Mouse (Mus musculus) kidney, embryonic 16.5 days (tissue): ENCODE measurements around the gene D930048N14Rik. TPM values are rescaled to one million over a fixed set of nuclear protein-coding genes. Genes with fewer than 3 reads are reported as not detected.

ENCODE experiments used
- ATAC-seq: fragments of 200-750 bp; cut with Nextera tagmentation; 2 replicates; pipeline ENCODE4 v1.8.0; 2017; ENCODE audit warnings: moderate TSS enrichment; ENCODE audit not compliant: low FRiP score, low TSS enrichment
- H3K27ac ChIP-seq: fragments of 300-500 bp; sonication (generic); 2 replicates; pipeline ENCODE4 v1.5.1; 2014; ENCODE audit warnings: low read length
- H3K27me3 ChIP-seq: fragments of 300-500 bp; sonication (generic); 2 replicates; pipeline ENCODE4 v1.6.1; 2014; ENCODE audit warnings: low read length, control low read depth, mixed read lengths; ENCODE audit not compliant: insufficient read depth
- H3K36me3 ChIP-seq: fragments of 300-500 bp; sonication (generic); 2 replicates; pipeline ENCODE4 v1.6.1; 2014; ENCODE audit warnings: low read length, control low read depth, mixed read lengths; ENCODE audit not compliant: insufficient read depth
- H3K4me1 ChIP-seq: fragments of 300-500 bp; sonication (generic); 2 replicates; pipeline ENCODE4 v1.6.1; 2014; ENCODE audit warnings: low read length, control low read depth, mixed read lengths; ENCODE audit not compliant: insufficient read depth
- H3K4me2 ChIP-seq: fragments of 300-500 bp; sonication (generic); replicated peaks from 2 replicates; pipeline ENCODE4 v1.6.1; 2014; ENCODE audit warnings: low read depth, low read length
- H3K4me3 ChIP-seq: fragments of 300-500 bp; sonication (generic); 2 replicates; pipeline ENCODE4 v1.5.1; 2014; ENCODE audit warnings: mild to moderate bottlenecking, low read length
- H3K9ac ChIP-seq: fragments of 300-500 bp; sonication (generic); replicated peaks from 2 replicates; pipeline ENCODE4 v1.6.1; 2014; ENCODE audit warnings: low read length
- H3K9me3 ChIP-seq: fragments of 300-500 bp; sonication (generic); 2 replicates; pipeline ENCODE4 v1.6.1; 2016; ENCODE audit warnings: low read length, control low read depth
- WGBS: fragments of 180-500 bp; shearing (Covaris S2); extraction: QIAGEN DNeasy Blood & Tissue Kit; methylation state at CpG from one replicate; pipeline ENCODE4 v1.1.7; 2014; 5-methylcytosine and 5-hydroxymethylcytosine counted together
- polyA plus RNA-seq: library from polyadenylated mRNA; unstranded; fragments of >200 nt; fragmentation: Nextera tagmentation; extraction: Ambion mirVana; gene quantifications from 2 replicates; pipeline ENCODE4 v1.2.1, GENCODE M21; 2015

Gene D930048N14Rik
- polyA plus RNA-seq, 1 experiment from 2014 or later, result 4.0 TPM

GRCm38 (mm10) chr11:51707080-51707479 is 56.3 kb downstream of the D930048N14Rik start:
- H3K4me1 ChIP-seq, result no peaks in the 10 kb centered on the region
- H3K36me3 ChIP-seq, result peaks cover 49% of the 10 kb centered on the region
- ATAC-seq, result no peak
- no peak overlapping the region for H3K9ac ChIP-seq
- H3K9me3 ChIP-seq, result no peaks in the 10 kb centered on the region
- no peaks in the 10 kb centered on the region for H3K27me3 ChIP-seq
- 96% methylated on average over 13 of the region's 13 CpGs for WGBS
- H3K27ac ChIP-seq, result no peak overlapping the region
- no peak overlapping the region for H3K4me3 ChIP-seq
- no peak overlapping the region for H3K4me2 ChIP-seq

Other genes with a start within 250 kb of the D930048N14Rik start
- 25.0 and 26.2 TPM in 2 replicates for gene Phykpl, start 66.2 kb upstream of the D930048N14Rik start, polyA plus RNA-seq
- gene Hnrnpab, start 44.1 kb upstream of the D930048N14Rik start, polyA plus RNA-seq, result 343 and 374 TPM in 2 replicates
- 156 and 158 TPM in 2 replicates for gene Nhp2, start 31.2 kb upstream of the D930048N14Rik start, polyA plus RNA-seq
- gene Rmnd5b, start 15.1 kb upstream of the D930048N14Rik start, polyA plus RNA-seq, result 48.9 and 51.9 TPM in 2 replicates
- gene N4bp3, start 112 bp upstream of the D930048N14Rik start, polyA plus RNA-seq, result 30.9 and 34.1 TPM in 2 replicates
- gene 0610009B22Rik, start 37.9 kb downstream of the D930048N14Rik start, polyA plus RNA-seq, result 105 and 107 TPM in 2 replicates
- 11.7 and 15.7 TPM in 2 replicates for gene Sec24a, start 112.7 kb downstream of the D930048N14Rik start, polyA plus RNA-seq
- 109 and 113 TPM in 2 replicates for gene Sar1b, start 112.7 kb downstream of the D930048N14Rik start, polyA plus RNA-seq
- gene Jade2, start 206.7 kb downstream of the D930048N14Rik start, polyA plus RNA-seq, result 0.87 and 1.1 TPM in 2 replicates